Mouse (Mus musculus): ENCODE data around the gene Gm26661. TPM values are rescaled to one million over a fixed set of nuclear protein-coding genes. Genes with fewer than 3 reads are reported as not detected.
A peak's percentile ranks its signal among the peaks of the same experiment; 100 is the strongest.

Gene Gm26661
- polyA plus RNA-seq, 1 experiment from 2014 or later: not detected

DNA sequence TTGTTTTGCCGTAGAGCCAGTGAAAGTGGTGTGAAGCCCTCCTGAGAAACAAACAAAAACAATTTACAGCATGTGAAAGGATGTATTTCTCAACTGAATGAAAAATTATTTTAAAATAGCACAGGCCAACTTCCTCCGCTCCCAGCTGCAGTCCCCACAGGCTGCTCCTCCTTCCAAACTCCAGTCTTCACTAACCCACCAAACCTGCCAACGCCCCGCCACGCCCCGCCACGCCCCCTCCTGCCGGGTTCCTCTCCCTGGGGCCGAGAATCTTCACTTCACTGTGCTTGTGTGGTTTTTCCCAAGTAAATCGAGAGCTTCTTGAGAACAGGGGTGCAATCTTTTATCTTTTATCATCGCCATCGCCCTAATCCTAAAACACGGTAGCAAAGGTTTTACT lies 5.3 kb upstream of the Gm26661 start:
- DNase-seq (peak; percentile 38), ATAC-seq (no peak)
- Histone ChIP-seq H3K4me1 (ENCODE audit: insufficient read depth) (peaks cover under 1% of the 10 kb centered on the region; the same call in 1 of the 2 replicates), H3K27ac (ENCODE audit: low read depth) (no peak overlapping the region), H3K9me3 (ENCODE audit: low read length) (no peaks in the 10 kb centered on the region), H3K27me3 (ENCODE audit: insufficient read depth, low read length) (peaks cover 2% of the 10 kb centered on the region; the same call in 1 of the 2 replicates), H3K4me2 (ENCODE audit: low read depth, low read length) (no peak overlapping the region), H3K4me3 (ENCODE audit: low read depth, low read length) (no peak overlapping the region), H3K36me3 (replicated peaks; ENCODE audit: insufficient read depth, low read length) (no peaks in the 10 kb centered on the region), H3K9ac (replicated peaks) (no peak overlapping the region)
- TF ChIP-seq CTCF (IDR thresholded peaks at IDR 0.05; ENCODE audit: low read depth) (no peak), EP300 (IDR thresholded peaks at IDR 0.05; ENCODE audit: low read depth) (no peak)
- WGBS (ENCODE audit: insufficient replicate concordance): 24% methylated on average over 13 of the region's 13 CpGs

DNA sequence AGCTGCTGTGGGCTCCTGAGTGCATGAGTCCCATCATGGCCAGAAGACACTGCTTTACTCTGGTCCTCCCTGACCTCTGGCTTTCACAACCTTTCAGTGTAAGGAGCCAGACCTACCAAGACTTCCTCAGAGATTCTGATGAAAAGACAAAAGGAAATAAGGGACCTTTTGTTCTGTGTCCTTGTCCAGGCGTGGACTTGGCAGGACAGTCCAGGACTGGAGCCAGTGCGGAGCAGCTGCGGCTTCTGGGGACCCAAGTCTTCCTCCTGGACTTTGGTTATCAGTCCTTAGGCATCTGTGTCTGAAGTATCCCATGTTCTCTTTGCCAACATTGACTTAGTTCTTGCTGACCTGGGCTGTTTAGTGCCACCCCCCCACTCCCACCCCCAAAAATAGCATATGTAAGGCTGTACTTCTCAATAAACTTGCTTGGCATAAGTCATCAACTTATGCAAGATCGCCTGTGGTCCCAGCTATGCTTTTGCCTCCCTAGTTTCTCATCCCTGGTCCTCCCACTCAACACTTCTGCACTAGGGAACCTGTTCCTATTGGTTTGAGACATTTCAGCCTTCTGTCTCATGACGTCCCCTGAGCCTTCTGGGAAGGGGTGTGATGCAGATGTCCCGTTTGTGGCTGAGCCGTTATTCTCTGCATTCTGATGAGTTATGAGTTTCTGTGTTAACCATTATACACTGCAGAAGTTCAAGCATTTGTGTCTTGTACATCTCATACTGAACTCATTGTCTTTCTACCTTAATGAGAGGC lies 1.9 kb upstream of the Gm26661 start:
- no peaks in the 10 kb centered on the region for H3K36me3 ChIP-seq (replicated peaks; ENCODE audit: insufficient read depth, low read length)
- H3K27ac ChIP-seq (ENCODE audit: low read depth): no peak overlapping the region
- no peak overlapping the region for H3K4me3 ChIP-seq (ENCODE audit: low read depth, low read length)
- DNase-seq: no peak
- no peak for TF ChIP-seq CTCF (IDR thresholded peaks at IDR 0.05; ENCODE audit: low read depth)
- no peak for TF ChIP-seq EP300 (IDR thresholded peaks at IDR 0.05; ENCODE audit: low read depth)
- WGBS (ENCODE audit: insufficient replicate concordance): 80% methylated on average over 7 of the region's 7 CpGs
- H3K9me3 ChIP-seq (ENCODE audit: low read length): no peaks in the 10 kb centered on the region
- H3K9ac ChIP-seq (replicated peaks): no peak overlapping the region
- H3K4me1 ChIP-seq (ENCODE audit: insufficient read depth): peaks cover 7% of the 10 kb centered on the region
- ATAC-seq: no peak
- H3K4me2 ChIP-seq (ENCODE audit: low read depth, low read length): no peak overlapping the region
- peaks cover 12% of the 10 kb centered on the region for H3K27me3 ChIP-seq (ENCODE audit: insufficient read depth, low read length)

DNA sequence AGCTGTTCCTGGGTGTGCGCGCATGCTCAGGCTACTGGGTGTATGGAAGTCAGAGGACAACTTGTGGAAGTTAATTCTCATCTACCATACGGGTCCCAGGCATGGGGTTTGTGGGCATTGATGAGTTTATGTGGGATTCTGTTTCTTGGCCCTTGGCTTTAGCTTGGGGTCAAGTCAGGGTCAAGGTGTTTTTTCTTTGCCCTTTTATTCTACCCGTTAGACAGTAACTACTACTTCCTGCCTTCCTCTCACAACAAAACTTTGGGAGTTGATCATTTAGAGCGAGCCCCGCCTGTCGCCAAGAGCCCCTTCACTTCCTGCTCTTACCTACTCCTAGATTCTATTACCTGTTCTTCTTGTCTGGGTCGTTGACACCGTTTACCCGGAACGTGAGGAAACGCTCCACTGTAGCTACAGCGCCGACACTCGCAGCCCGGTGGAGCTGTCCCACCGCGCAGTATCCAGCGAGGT lies 291 bp upstream of the Gm26661 start:
- WGBS (ENCODE audit: insufficient replicate concordance): 12% methylated on average over 19 of the region's 19 CpGs
- Histone ChIP-seq H3K4me2 (ENCODE audit: low read depth, low read length) (peak overlapping the region; percentile 62), H3K9me3 (ENCODE audit: low read length) (no peaks in the 10 kb centered on the region), H3K27ac (ENCODE audit: low read depth) (no peak overlapping the region), H3K27me3 (ENCODE audit: insufficient read depth, low read length) (peaks cover 12% of the 10 kb centered on the region), H3K4me3 (ENCODE audit: low read depth, low read length) (peak overlapping the region; percentile 27), H3K4me1 (ENCODE audit: insufficient read depth) (peaks cover 7% of the 10 kb centered on the region), H3K9ac (replicated peaks) (no peak overlapping the region), H3K36me3 (replicated peaks; ENCODE audit: insufficient read depth, low read length) (no peaks in the 10 kb centered on the region)
- TF ChIP-seq CTCF (IDR thresholded peaks at IDR 0.05; ENCODE audit: low read depth) (no peak), EP300 (IDR thresholded peaks at IDR 0.05; ENCODE audit: low read depth) (no peak)
- ATAC-seq: no peak
- no peak for DNase-seq

DNA sequence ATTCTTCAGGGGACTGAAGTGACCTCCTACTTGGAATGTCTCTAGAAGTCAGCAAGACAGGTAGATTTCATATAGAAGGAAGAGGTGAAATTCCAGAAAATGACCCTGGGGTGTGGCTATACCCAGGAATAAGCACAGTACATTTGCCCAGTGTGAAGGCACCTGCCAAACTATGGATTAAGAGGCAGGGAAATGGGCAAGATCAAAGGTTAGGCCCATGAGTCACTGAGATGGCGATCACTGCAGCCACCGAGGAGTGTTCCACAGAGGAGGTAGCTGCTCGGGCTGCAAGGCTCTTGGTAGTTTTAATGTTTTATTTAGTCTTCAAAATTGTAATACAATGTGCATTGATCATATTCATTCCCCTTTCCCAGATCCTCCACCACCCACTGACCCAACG lies 4.6 kb downstream of the Gm26661 start:
- 78% methylated on average over 4 of the region's 4 CpGs for WGBS (ENCODE audit: insufficient replicate concordance)
- TF ChIP-seq CTCF (IDR thresholded peaks at IDR 0.05; ENCODE audit: low read depth) (no peak), EP300 (IDR thresholded peaks at IDR 0.05; ENCODE audit: low read depth) (no peak)
- no peak for ATAC-seq

DNA sequence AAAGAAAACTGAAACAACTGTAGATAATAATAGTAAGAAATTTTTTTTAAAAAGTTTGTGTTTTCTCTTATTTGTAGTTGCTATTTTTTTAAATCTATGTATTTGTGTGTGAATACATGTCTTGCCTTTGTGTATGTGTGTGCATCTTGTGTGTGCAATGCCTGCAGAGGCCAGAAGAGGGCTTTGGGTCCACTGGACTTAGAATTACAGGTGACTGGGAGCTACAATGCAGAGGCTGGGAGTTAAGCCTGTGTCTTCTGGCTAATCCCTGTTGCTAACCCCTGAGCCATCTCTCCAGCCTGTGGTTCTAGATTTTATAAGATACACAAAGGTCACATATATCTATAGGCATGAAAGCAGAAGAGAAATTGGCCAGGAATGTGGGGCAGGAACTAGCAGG lies 9.2 kb downstream of the Gm26661 start:
- Histone ChIP-seq H3K9ac (replicated peaks) (no peak overlapping the region), H3K27ac (ENCODE audit: low read depth) (no peak overlapping the region), H3K4me1 (ENCODE audit: insufficient read depth) (no peaks in the 10 kb centered on the region), H3K9me3 (ENCODE audit: low read length) (peaks cover 2% of the 10 kb centered on the region; the same call in 1 of the 2 replicates), H3K36me3 (replicated peaks; ENCODE audit: insufficient read depth, low read length) (no peaks in the 10 kb centered on the region), H3K4me3 (ENCODE audit: low read depth, low read length) (no peak overlapping the region), H3K4me2 (ENCODE audit: low read depth, low read length) (no peak overlapping the region), H3K27me3 (ENCODE audit: insufficient read depth, low read length) (no peaks in the 10 kb centered on the region)
- no peak for ATAC-seq
- DNase-seq: no peak
- no peak for TF ChIP-seq EP300 (IDR thresholded peaks at IDR 0.05; ENCODE audit: low read depth)
- no peak for TF ChIP-seq CTCF (IDR thresholded peaks at IDR 0.05; ENCODE audit: low read depth)

More for the DNA sequence above, 4.6 kb downstream of the Gm26661 start:
- H3K36me3 ChIP-seq (replicated peaks; ENCODE audit: insufficient read depth, low read length): no peaks in the 10 kb centered on the region
- peaks cover 11% of the 10 kb centered on the region for H3K27me3 ChIP-seq (ENCODE audit: insufficient read depth, low read length)
- H3K27ac ChIP-seq (ENCODE audit: low read depth): no peak overlapping the region
- H3K9ac ChIP-seq (replicated peaks): no peak overlapping the region
- H3K4me3 ChIP-seq (ENCODE audit: low read depth, low read length): no peak overlapping the region
- no peak overlapping the region for H3K4me2 ChIP-seq (ENCODE audit: low read depth, low read length)
- DNase-seq: no peak
- H3K4me1 ChIP-seq (ENCODE audit: insufficient read depth): peaks cover 7% of the 10 kb centered on the region
- peaks cover 2% of the 10 kb centered on the region; the same call in 1 of the 2 replicates for H3K9me3 ChIP-seq (ENCODE audit: low read length)

DNA sequence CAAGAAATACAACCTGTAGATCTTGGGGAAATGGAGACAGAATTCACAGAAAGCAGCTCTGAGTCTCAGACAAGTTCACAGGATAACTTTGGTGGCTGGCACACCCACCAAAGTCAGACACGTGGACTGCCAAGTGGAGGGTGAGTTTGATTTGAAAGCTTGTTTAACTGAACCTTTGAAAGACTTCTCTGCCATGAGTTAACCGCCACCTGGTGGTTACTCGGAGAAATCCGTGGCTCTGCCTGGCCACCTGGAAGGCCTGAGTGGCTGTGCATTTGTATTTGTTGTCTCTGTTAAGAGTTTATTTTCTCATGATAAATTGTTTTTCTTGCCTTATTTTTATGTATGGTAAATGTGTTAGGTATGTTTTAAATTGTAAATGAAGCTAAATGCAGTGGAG lies 10.4 kb downstream of the Gm26661 start:
- DNase-seq: peak; percentile 34
- Histone ChIP-seq H3K9me3 (ENCODE audit: low read length) (peaks cover 2% of the 10 kb centered on the region; the same call in 1 of the 2 replicates), H3K27me3 (ENCODE audit: insufficient read depth, low read length) (no peaks in the 10 kb centered on the region), H3K4me1 (ENCODE audit: insufficient read depth) (no peaks in the 10 kb centered on the region), H3K27ac (ENCODE audit: low read depth) (no peak overlapping the region), H3K9ac (replicated peaks) (no peak overlapping the region), H3K36me3 (replicated peaks; ENCODE audit: insufficient read depth, low read length) (no peaks in the 10 kb centered on the region), H3K4me3 (ENCODE audit: low read depth, low read length) (no peak overlapping the region), H3K4me2 (ENCODE audit: low read depth, low read length) (no peak overlapping the region)
- no peak for TF ChIP-seq EP300 (IDR thresholded peaks at IDR 0.05; ENCODE audit: low read depth)
- peak; percentile 59 for TF ChIP-seq CTCF (IDR thresholded peaks at IDR 0.05; ENCODE audit: low read depth)
- WGBS (ENCODE audit: insufficient replicate concordance): 12% methylated on average over 4 of the region's 4 CpGs
- no peak for ATAC-seq

Measured in liver, postnatal 0 days (tissue).